Mouse (Mus musculus) intestine, embryonic 14.5 days (tissue): ENCODE data around the gene Card10. TPM values are rescaled to one million over a fixed set of nuclear protein-coding genes. Genes with fewer than 3 reads are reported as not detected.

Experiments used
- ATAC-seq: fragments of 200-750 bp; cut with Nextera tagmentation; replicated peaks from 2 replicates; pipeline ENCODE4 v1.8.0; 2017; ENCODE audit warnings: low read depth, moderate number of reproducible peaks, moderate TSS enrichment, moderate library complexity; ENCODE audit not compliant: low FRiP score, low TSS enrichment
- DNase-seq: peaks from one replicate; pipeline ENCODE4 v3.0.0-alpha.2; 2018; ENCODE audit warnings: low spot score
- H3K27ac ChIP-seq: fragments of 300-500 bp; sonication (generic); 2 replicates; pipeline ENCODE4 v1.5.1; 2014; ENCODE audit warnings: low read depth, mild to moderate bottlenecking, control low read depth
- H3K27me3 ChIP-seq: fragments of 300-500 bp; sonication (generic); replicated peaks from 2 replicates; pipeline ENCODE4 v1.6.1; 2014; ENCODE audit warnings: low read length, control low read depth; ENCODE audit not compliant: control insufficient read depth, insufficient read depth
- H3K36me3 ChIP-seq: fragments of 300-500 bp; sonication (generic); 2 replicates; pipeline ENCODE4 v1.6.1; 2014; ENCODE audit warnings: low read length, control low read depth; ENCODE audit not compliant: control insufficient read depth, insufficient read depth
- H3K4me1 ChIP-seq: fragments of 300-500 bp; sonication (generic); replicated peaks from 2 replicates; pipeline ENCODE4 v1.6.1; 2014; ENCODE audit warnings: low read length, control low read depth, mixed read lengths; ENCODE audit not compliant: control insufficient read depth, insufficient read depth
- H3K4me2 ChIP-seq: fragments of 300-500 bp; sonication (generic); 2 replicates; pipeline ENCODE4 v1.6.1; 2014; ENCODE audit warnings: low read length
- H3K4me3 ChIP-seq: fragments of 300-500 bp; sonication (generic); 2 replicates; pipeline ENCODE4 v1.5.1; 2014; ENCODE audit warnings: low read depth, low read length, control low read depth, mixed read lengths
- H3K9ac ChIP-seq: fragments of 300-500 bp; sonication (generic); 2 replicates; pipeline ENCODE4 v1.6.1; 2014; ENCODE audit warnings: mild to moderate bottlenecking, low read length
- H3K9me3 ChIP-seq: fragments of 300-500 bp; sonication (generic); 2 replicates; pipeline ENCODE4 v1.6.1; 2016; ENCODE audit warnings: low read length, control low read depth; ENCODE audit not compliant: control insufficient read depth
- WGBS: fragments of 180-500 bp; shearing (Covaris S2); extraction: QIAGEN DNeasy Blood & Tissue Kit; methylation state at CpG from one replicate; pipeline ENCODE4 v1.1.7; 2014; 5-methylcytosine and 5-hydroxymethylcytosine counted together
- polyA plus RNA-seq: library from polyadenylated mRNA; unstranded; fragments of >200 nt; fragmentation: Nextera tagmentation; extraction: Ambion mirVana; gene quantifications from 2 replicates; pipeline ENCODE4 v1.2.1, GENCODE M21; 2014

Card10 gene
- polyA plus RNA-seq, 1 experiment from 2014 or later: 8.6 TPM

DNA sequence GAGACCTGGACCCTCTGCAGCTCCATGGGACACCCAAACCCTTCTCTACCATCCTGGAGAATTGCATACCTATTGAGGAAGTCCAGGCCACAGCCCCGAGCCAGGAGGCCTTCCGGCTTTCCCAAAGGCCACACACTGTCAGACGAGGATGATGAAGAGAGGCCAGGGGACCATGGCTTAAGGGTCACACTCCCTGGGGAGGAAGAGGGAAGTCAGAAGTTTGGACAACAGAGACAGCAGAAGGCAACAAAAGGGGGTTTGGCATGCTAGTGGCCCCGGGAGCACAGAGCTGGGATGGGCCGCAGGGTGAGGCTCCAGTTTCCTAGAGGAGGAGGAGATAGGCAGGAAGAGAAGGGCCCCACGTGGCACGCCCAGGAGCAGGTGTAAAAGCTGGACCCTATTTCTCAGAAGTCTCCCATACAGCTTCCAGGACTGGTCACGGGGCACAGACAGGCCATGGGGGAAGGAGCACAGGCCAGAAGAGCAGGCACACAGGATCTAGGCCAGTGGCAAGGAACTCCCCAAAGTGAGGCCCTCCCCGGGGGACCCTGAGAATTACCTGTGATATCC lies 15.5 kb downstream of the Card10 start:
- H3K4me2 ChIP-seq: no peak overlapping the region
- peaks cover 25% of the 10 kb centered on the region for H3K4me1 ChIP-seq
- no peaks in the 10 kb centered on the region for H3K36me3 ChIP-seq
- DNase-seq: no peak
- peak; percentile 51; the same call in 1 of the 2 replicates for ATAC-seq
- no peaks in the 10 kb centered on the region for H3K9me3 ChIP-seq
- no peak overlapping the region for H3K9ac ChIP-seq
- no peak overlapping the region for H3K4me3 ChIP-seq
- 63% methylated on average over 9 of the region's 9 CpGs for WGBS
- no peaks in the 10 kb centered on the region for H3K27me3 ChIP-seq
- peak overlapping the region; percentile 57 for H3K27ac ChIP-seq

DNA sequence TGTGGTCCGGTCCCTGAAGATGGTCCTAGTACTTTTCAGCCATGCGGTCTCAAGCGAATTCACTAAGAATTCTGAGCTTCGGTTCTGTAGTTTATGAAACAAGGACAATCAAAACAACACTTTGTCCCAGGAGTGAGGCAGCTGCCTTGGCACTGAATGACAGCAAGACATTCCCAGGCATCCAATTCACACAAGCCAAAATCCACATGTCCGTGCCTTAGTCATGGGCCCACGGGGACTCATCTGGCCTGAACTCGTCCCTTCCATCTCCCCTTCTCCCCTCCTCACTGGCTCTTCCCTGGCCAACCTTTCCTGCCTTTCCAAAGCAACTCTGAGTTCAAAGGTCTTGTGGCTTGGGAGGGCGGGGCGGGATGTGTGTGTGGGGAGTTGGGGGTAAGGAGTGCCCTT lies 16.4 kb downstream of the Card10 start:
- Histone ChIP-seq H3K4me2 (no peak overlapping the region), H3K27ac (0 out of 2 replicates have a peak overlapping the region, but pooled peaks have one; percentile 57)

DNA sequence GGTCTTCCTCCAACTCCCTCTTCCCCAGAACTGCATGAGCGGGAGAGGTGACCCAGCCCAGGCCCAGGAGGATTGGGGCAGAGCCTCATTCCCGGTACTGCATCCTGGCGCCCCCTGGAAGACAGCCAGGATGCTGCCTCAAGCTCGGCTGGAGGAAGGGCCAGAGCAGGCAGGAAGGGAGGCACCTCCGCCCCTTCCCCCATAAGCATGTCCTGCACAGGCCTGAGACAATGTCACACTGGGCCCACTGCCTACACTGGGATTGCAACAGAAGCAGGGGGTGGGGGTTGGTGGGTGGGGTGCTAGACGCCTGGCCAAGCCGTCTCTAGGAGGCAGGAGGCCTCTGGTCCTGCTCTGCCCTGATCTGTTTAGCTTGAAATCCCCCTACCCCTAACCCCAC lies 16.9 kb downstream of the Card10 start:
- Histone ChIP-seq H3K27me3 (no peaks in the 10 kb centered on the region), H3K4me3 (no peak overlapping the region), H3K4me1 (peaks cover 24% of the 10 kb centered on the region), H3K4me2 (no peak overlapping the region), H3K36me3 (no peaks in the 10 kb centered on the region), H3K9me3 (no peaks in the 10 kb centered on the region), H3K27ac (0 out of 2 replicates have a peak overlapping the region, but pooled peaks have one; percentile 57), H3K9ac (no peak overlapping the region)
- ATAC-seq: 0 out of 2 replicates have a peak, but pooled peaks have one; percentile 30
- no peak for DNase-seq
- 35% methylated on average over 7 of the region's 7 CpGs for WGBS

More for the DNA sequence above, 16.4 kb downstream of the Card10 start:
- no peaks in the 10 kb centered on the region for H3K27me3 ChIP-seq
- DNase-seq (no peak), ATAC-seq (no peak)
- H3K9me3 ChIP-seq: no peaks in the 10 kb centered on the region
- no peaks in the 10 kb centered on the region for H3K36me3 ChIP-seq
- H3K4me1 ChIP-seq: peaks cover 25% of the 10 kb centered on the region
- 74% methylated on average over 9 of the region's 9 CpGs for WGBS
- no peak overlapping the region for H3K4me3 ChIP-seq
- no peak overlapping the region for H3K9ac ChIP-seq

DNA sequence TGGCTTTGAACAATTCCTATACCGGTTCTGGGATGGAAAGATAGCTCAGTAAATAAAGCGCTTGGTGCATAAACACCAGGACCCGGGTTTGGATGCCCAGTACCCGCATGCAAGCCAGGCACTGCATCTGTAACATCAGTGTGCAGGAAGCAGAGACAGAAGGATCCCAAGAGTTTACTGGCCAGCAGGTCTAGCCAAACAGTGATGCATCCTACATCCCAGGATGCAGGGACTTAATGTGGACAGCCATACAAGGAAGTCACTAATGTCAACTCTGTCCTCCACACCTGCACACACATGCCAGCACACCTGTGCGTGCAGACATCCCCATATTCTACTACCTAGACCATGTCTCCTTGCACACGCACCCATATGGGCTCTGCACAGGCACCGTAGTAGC lies 17.6 kb downstream of the Card10 start:
- no peak overlapping the region for H3K27ac ChIP-seq
- H3K9me3 ChIP-seq: no peaks in the 10 kb centered on the region
- H3K36me3 ChIP-seq: no peaks in the 10 kb centered on the region
- no peak for DNase-seq
- no peaks in the 10 kb centered on the region for H3K27me3 ChIP-seq
- 92% methylated on average over 7 of the region's 7 CpGs for WGBS
- no peak for ATAC-seq
- no peak overlapping the region for H3K4me3 ChIP-seq
- H3K4me2 ChIP-seq: no peak overlapping the region
- no peak overlapping the region for H3K9ac ChIP-seq
- H3K4me1 ChIP-seq: peaks cover 18% of the 10 kb centered on the region

DNA sequence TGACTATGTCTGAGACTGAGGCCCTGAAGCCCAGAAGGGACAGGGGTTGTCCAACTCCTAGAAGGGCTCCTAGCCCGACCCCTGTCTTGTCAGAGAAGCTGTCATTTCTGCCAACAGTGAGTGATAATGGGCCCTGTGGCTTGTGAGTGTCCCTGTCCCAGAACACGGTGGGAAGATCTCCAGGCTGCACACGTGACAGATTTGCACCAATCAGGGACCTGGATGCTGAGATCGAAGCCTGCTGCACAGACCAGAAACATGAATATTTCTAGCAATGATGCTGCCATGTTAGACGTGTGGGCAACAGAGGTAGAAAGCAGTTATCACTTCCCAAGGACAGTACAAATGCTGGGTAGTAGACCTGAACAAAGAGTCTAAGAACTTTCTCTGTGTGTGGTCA lies 18.3 kb downstream of the Card10 start:
- Histone ChIP-seq H3K4me1 (peaks cover 18% of the 10 kb centered on the region), H3K9ac (no peak overlapping the region), H3K4me3 (no peak overlapping the region), H3K4me2 (no peak overlapping the region), H3K9me3 (no peaks in the 10 kb centered on the region), H3K36me3 (no peaks in the 10 kb centered on the region), H3K27ac (no peak overlapping the region), H3K27me3 (no peaks in the 10 kb centered on the region)
- ATAC-seq (no peak), DNase-seq (no peak)
- WGBS: 73% methylated on average over 5 of the region's 5 CpGs

DNA sequence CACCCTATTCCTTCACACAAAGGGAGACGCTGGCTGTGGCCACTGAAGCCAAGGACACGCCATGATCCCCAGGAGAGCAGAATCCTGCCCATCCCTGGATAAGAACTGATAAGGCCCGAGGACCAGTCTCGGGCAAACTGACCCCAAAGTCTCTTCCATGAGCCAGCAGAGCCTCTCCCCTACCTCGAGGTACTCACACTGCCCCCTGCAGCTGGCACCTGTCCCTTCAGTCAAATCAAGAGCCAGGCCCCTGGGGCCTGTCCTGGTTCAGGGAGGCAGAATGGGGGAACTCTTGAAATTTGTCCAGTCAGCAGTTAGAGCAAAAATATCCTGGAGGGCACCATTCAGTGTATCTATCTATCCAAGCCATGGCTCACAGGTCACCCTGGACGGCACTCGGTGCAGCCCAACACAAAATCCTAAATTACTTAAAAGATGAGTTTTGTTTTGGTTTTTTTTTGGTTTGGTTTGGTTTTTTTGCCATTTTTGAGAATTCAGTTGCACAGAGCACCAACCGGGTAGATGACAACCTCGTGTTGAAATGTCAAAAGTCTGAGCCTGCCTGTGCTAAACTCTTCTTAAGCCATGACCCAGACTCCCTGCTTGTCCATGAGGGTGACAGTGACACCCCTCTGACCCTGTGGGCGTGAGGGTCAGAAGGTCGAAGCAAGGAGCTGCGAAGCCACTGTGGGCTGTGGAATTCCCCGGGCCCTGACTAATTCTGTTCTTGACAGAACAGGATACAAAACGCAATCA lies 20.3 kb downstream of the Card10 start:
- Histone ChIP-seq H3K27me3 (no peaks in the 10 kb centered on the region), H3K36me3 (no peaks in the 10 kb centered on the region), H3K4me3 (no peak overlapping the region), H3K9ac (no peak overlapping the region), H3K4me2 (no peak overlapping the region), H3K27ac (no peak overlapping the region), H3K9me3 (no peaks in the 10 kb centered on the region), H3K4me1 (peaks cover 13% of the 10 kb centered on the region)
- ATAC-seq (no peak), DNase-seq (no peak)
- 66% methylated on average over 14 of the region's 14 CpGs for WGBS

DNA sequence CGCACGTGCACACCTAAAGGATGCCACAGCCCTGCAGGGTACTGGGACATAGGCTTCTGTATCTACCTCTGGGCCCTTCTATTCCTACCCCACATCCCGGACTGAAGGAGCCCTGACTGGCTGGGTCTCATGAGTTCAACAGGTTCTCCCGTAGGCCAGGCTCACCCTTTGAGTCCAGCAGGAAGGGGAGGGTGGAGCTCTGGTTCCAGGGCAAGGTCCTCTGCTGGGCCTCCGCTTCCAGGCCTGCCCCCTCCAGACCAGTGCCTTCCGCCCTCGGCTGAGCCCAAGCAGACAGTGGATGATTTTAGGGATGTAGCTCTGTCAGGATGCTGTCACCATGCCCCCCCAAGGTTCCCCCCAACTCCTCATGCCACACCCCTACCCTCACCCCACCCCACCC lies 21.9 kb downstream of the Card10 start:
- H3K4me3 ChIP-seq: no peak overlapping the region
- H3K27me3 ChIP-seq: no peaks in the 10 kb centered on the region
- DNase-seq (no peak), ATAC-seq (no peak)
- H3K4me1 ChIP-seq: 0 out of 2 replicates have a peak, but pooled peaks cover 2% of the 10 kb centered on the region
- no peak overlapping the region for H3K4me2 ChIP-seq
- 80% methylated on average over 7 of the region's 7 CpGs for WGBS
- H3K36me3 ChIP-seq: no peaks in the 10 kb centered on the region
- H3K9ac ChIP-seq: no peak overlapping the region
- H3K27ac ChIP-seq: no peak overlapping the region
- H3K9me3 ChIP-seq: no peaks in the 10 kb centered on the region

DNA sequence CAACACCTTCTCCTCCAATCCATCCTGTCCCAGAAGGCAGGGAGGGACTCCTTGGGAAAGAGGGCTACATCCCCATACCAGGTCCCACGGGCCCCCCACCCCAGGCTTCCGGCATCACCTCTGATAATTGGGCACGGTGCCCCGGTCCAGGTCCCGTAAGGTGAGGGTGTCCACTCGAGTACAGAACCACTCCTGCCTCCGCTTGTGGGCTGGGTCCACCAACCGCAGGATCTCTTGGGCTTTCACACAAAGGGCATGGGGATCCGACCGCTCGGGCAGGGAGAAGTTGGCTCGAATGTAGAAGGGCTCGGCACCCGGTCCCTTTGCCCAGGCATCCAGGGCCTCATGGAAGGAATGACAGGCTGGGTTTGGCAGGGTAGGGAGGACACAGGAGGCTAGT lies 22.5 kb downstream of the Card10 start:
- no peak for ATAC-seq
- no peak overlapping the region for H3K4me3 ChIP-seq

More for the DNA sequence above, 22.5 kb downstream of the Card10 start:
- Histone ChIP-seq H3K9ac (no peak overlapping the region), H3K27ac (no peak overlapping the region), H3K27me3 (no peaks in the 10 kb centered on the region), H3K36me3 (no peaks in the 10 kb centered on the region; the same call in 1 of the 2 replicates), H3K4me1 (no peaks in the 10 kb centered on the region), H3K4me2 (no peak overlapping the region), H3K9me3 (no peaks in the 10 kb centered on the region)
- WGBS: 94% methylated on average over 14 of the region's 14 CpGs
- no peak for DNase-seq
